Mouse (Mus musculus) heart, embryonic 16.5 days (tissue): ENCODE results near the gene Cntln. TPM values are rescaled to one million over a fixed set of nuclear protein-coding genes. Genes with fewer than 3 reads are reported as not detected.

Source experiments
- ATAC-seq: fragments of 200-750 bp; cut with Nextera tagmentation; replicated peaks from 2 replicates; pipeline ENCODE4 v1.8.0; 2017; ENCODE audit warnings: moderate number of reproducible peaks; ENCODE audit not compliant: insufficient read depth, low FRiP score; ENCODE audit errors: extremely low read depth
- H3K27ac ChIP-seq: fragments of 300-500 bp; sonication (generic); 2 replicates; pipeline ENCODE4 v1.5.1; 2014; ENCODE audit warnings: mild to moderate bottlenecking, low read length, control low read depth, moderate library complexity
- H3K27me3 ChIP-seq: fragments of 300-500 bp; sonication (generic); 2 replicates; pipeline ENCODE4 v1.6.1; 2014; ENCODE audit warnings: low read length, mixed read lengths; ENCODE audit not compliant: control insufficient read depth, insufficient read depth
- H3K36me3 ChIP-seq: fragments of 300-500 bp; sonication (generic); 2 replicates; pipeline ENCODE4 v1.6.1; 2014; ENCODE audit not compliant: control insufficient read depth, insufficient read depth
- H3K4me1 ChIP-seq: fragments of 300-500 bp; sonication (generic); 2 replicates; pipeline ENCODE4 v1.6.1; 2014; ENCODE audit warnings: low read length, mixed read lengths; ENCODE audit not compliant: control insufficient read depth, insufficient read depth
- H3K4me2 ChIP-seq: fragments of 300-500 bp; sonication (generic); 2 replicates; pipeline ENCODE4 v1.6.1; 2014; ENCODE audit warnings: low read depth, mild to moderate bottlenecking, control low read depth, low read length
- H3K4me3 ChIP-seq: fragments of 300-500 bp; sonication (generic); 2 replicates; pipeline ENCODE4 v1.5.1; 2014; ENCODE audit warnings: mild to moderate bottlenecking, control low read depth, low read length
- H3K9ac ChIP-seq: fragments of 300-500 bp; sonication (generic); 2 replicates; pipeline ENCODE4 v1.6.1; 2014; ENCODE audit warnings: low read length, control low read depth
- H3K9me3 ChIP-seq: fragments of 300-500 bp; sonication (generic); replicated peaks from 2 replicates; pipeline ENCODE4 v1.6.1; 2016; ENCODE audit warnings: low read length; ENCODE audit not compliant: control insufficient read depth
- WGBS: fragments of 180-500 bp; shearing (Covaris S2); extraction: QIAGEN DNeasy Blood & Tissue Kit; methylation state at CpG from one replicate; pipeline ENCODE4 v1.1.7; 2014; 5-methylcytosine and 5-hydroxymethylcytosine counted together
- polyA plus RNA-seq: library from polyadenylated mRNA; unstranded; fragments of >200 nt; fragmentation: Nextera tagmentation; extraction: Ambion mirVana; gene quantifications from 2 replicates; pipeline ENCODE4 v1.2.1, GENCODE M21; 2015

Cntln gene
- 5.4 TPM in 2 replicates for polyA plus RNA-seq

DNA sequence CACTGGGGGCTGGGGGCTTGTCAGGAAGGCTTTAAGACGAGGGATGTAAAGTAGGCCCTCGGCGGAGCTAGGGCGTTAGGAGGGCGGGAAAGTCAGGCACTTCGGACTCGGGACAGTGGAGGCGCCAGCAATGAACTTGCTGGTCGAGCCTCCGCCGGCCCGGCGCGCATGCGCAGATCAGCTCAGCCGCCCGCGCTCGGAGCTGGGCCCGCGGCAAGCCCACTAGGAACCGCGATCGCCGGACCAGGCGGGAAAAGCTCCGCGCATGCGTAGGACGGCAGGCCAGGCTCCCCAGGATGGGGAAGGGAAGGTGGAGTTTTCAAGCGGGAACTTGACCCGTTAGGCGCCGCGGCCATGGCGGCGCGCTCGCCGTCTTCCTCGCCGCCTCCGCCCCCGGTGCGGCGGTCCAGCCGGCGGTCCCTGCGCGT, at the start of gene Cntln:
Gene Cntln (plus strand): TSS at position 199 of the 428 bp plus-strand sequence.
- Histone ChIP-seq H3K4me3 (peak within 1 kb of the TSS; percentile 86), H3K9ac (peak within 1 kb of the TSS; percentile 96), H3K9me3 (0 out of 2 replicates have a peak, but pooled peaks cover 2% of the 10 kb centered on the region), H3K27me3 (no peaks in the 10 kb centered on the region), H3K4me1 (peaks cover 9% of the 10 kb centered on the region; the same call in 1 of the 2 replicates), H3K4me2 (peak within 1 kb of the TSS; percentile 79), H3K36me3 (no peaks in the 10 kb centered on the region), H3K27ac (peak within 1 kb of the TSS; percentile 88)
- WGBS = under 1% methylated on average over 50 of the region's 50 CpGs
- peak; percentile 97 for ATAC-seq

- Histone ChIP-seq H3K36me3 (no peaks in the 10 kb centered on the region), H3K9ac (no peak overlapping the region), H3K27me3 (no peaks in the 10 kb centered on the region), H3K4me1 (no peaks in the 10 kb centered on the region), H3K27ac (no peak overlapping the region), H3K4me2 (no peak overlapping the region), H3K9me3 (no peaks in the 10 kb centered on the region), H3K4me3 (no peak overlapping the region)
- no peak for ATAC-seq
- WGBS = 45% methylated on average over 5 of the region's 5 CpGs
These were observed 47.1 kb upstream of the Cntln start for GRCm38 (mm10) chr4:84836979-84837378.

DNA sequence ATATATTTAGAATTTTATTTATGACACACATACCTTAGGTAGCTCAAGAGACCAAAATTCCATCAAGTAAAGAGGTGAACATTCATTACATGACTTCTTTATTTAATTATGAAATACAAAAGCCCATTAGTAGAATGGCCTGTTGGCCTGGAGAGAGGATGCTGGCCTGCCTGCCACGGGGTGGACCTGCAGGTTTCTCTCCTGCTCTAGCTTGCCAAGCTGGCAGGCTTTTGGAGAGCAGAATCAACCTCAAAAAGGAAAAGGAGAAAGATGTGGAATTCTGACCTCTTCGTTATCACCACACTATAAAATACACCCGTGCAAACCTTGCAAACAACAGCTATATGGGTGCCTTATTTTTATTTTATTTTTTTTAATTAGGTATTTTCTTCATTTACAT, 45.6 kb upstream of the Cntln start:
- H3K4me1 ChIP-seq = no peaks in the 10 kb centered on the region
- ATAC-seq = no peak
- H3K9me3 ChIP-seq = no peaks in the 10 kb centered on the region
- H3K27me3 ChIP-seq = no peaks in the 10 kb centered on the region
- H3K4me3 ChIP-seq = no peak overlapping the region
- H3K27ac ChIP-seq = no peak overlapping the region
- H3K4me2 ChIP-seq = no peak overlapping the region
- 77% methylated on average over 3 of the region's 3 CpGs for WGBS
- no peak overlapping the region for H3K9ac ChIP-seq
- H3K36me3 ChIP-seq = no peaks in the 10 kb centered on the region

- no peak for ATAC-seq
- Histone ChIP-seq H3K27ac (no peak overlapping the region), H3K9ac (no peak overlapping the region), H3K27me3 (no peaks in the 10 kb centered on the region), H3K4me2 (no peak overlapping the region), H3K9me3 (no peaks in the 10 kb centered on the region), H3K4me1 (no peaks in the 10 kb centered on the region), H3K36me3 (no peaks in the 10 kb centered on the region), H3K4me3 (no peak overlapping the region)
- 75% methylated on average over 2 of the region's 2 CpGs for WGBS
These were observed 44.6 kb upstream of the Cntln start for GRCm38 (mm10) chr4:84839466-84839865.

DNA sequence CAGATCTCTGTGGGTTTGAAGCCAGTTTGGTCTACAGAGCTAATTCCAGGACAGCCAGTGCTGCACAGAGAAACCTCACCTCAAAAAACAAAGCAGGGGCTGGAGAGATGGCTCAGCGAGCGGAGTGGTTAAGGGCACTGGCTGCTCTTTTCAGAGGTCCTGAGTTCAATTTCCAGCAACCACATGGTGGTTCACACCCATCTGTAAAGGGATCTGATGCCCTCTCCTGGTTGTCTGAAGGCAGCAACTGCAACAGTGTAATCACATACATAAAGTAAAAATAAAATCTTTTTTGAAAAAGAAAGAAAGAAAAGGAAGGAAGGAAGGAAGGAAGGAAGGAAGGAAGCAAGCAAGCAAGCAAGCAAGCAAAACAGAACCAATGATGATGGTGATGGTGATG, 26.5 kb upstream of the Cntln start:
- WGBS = 79% methylated on average over 2 of the region's 2 CpGs

GRCm38 (mm10) chr4:84876347-84876746, 7.8 kb upstream of the Cntln start:
- H3K27ac ChIP-seq = no peak overlapping the region
- ATAC-seq = no peak; the same call in 1 of the 2 replicates
- H3K9me3 ChIP-seq = peaks cover 2% of the 10 kb centered on the region; the same call in 1 of the 2 replicates
- H3K4me1 ChIP-seq = no peaks in the 10 kb centered on the region
- no peak overlapping the region for H3K4me3 ChIP-seq
- WGBS = 30% methylated on average over 3 of the region's 3 CpGs
- no peak overlapping the region for H3K4me2 ChIP-seq
- no peak overlapping the region for H3K9ac ChIP-seq
- no peaks in the 10 kb centered on the region for H3K27me3 ChIP-seq
- H3K36me3 ChIP-seq = no peaks in the 10 kb centered on the region

More for the DNA sequence above, 26.5 kb upstream of the Cntln start:
- Histone ChIP-seq H3K27me3 (no peaks in the 10 kb centered on the region), H3K36me3 (no peaks in the 10 kb centered on the region), H3K27ac (no peak overlapping the region), H3K4me1 (no peaks in the 10 kb centered on the region), H3K4me3 (no peak overlapping the region), H3K9me3 (no peaks in the 10 kb centered on the region), H3K4me2 (no peak overlapping the region), H3K9ac (no peak overlapping the region)
- no peak for ATAC-seq

DNA sequence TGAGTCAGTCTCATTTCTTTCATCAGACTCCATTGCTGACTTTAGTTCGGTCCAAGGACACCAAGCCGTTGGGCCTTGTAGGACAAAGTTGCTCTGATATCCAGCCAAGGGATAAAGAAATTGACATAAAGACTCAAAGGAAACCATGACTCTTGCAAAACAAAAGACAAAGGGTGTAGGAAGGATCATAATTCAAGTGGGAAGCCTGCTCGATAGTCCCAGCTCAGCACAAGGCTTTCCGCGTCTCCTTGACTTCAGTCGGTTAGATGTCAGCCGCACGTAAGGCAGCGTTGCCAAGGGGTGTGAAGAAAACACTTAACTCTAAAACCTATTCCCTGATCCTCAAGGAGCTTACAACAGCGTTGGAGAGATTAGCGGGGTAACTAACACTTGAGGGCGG, 463 bp upstream of the Cntln start:
- peak overlapping the region; percentile 88; the same call in 1 of the 2 replicates for H3K27ac ChIP-seq
- 71% methylated on average over 12 of the region's 12 CpGs for WGBS
- H3K4me1 ChIP-seq = peaks cover 9% of the 10 kb centered on the region; the same call in 1 of the 2 replicates
- H3K9me3 ChIP-seq = 0 out of 2 replicates have a peak, but pooled peaks cover 2% of the 10 kb centered on the region
- H3K36me3 ChIP-seq = no peaks in the 10 kb centered on the region
- ATAC-seq = no peak
- H3K4me2 ChIP-seq = peak overlapping the region; percentile 79
- peak overlapping the region; percentile 96 for H3K9ac ChIP-seq
- peak overlapping the region; percentile 86 for H3K4me3 ChIP-seq
- no peaks in the 10 kb centered on the region for H3K27me3 ChIP-seq

GRCm38 (mm10) chr4:84884539-84885270, 596 bp downstream of the Cntln start:
- Histone ChIP-seq H3K27me3 (no peaks in the 10 kb centered on the region), H3K9me3 (0 out of 2 replicates have a peak, but pooled peaks cover 2% of the 10 kb centered on the region), H3K4me2 (peak overlapping the region; percentile 79), H3K36me3 (no peaks in the 10 kb centered on the region), H3K27ac (peak overlapping the region; percentile 88), H3K9ac (peak overlapping the region; percentile 96), H3K4me1 (peaks cover 9% of the 10 kb centered on the region; the same call in 1 of the 2 replicates), H3K4me3 (peak overlapping the region; percentile 86)
- WGBS = 2% methylated on average over 59 of the region's 60 CpGs
- peak; percentile 77 for ATAC-seq

- peak overlapping the region; percentile 79 for H3K4me2 ChIP-seq
- H3K36me3 ChIP-seq = peaks cover 1% of the 10 kb centered on the region
- ATAC-seq = no peak
- no peaks in the 10 kb centered on the region for H3K27me3 ChIP-seq
- 39% methylated on average over 1 of the region's 1 CpGs for WGBS
- H3K27ac ChIP-seq = no peak overlapping the region; the same call in 1 of the 2 replicates
- H3K9ac ChIP-seq = peak overlapping the region; percentile 96
- peaks cover 9% of the 10 kb centered on the region; the same call in 1 of the 2 replicates for H3K4me1 ChIP-seq
- peak overlapping the region; percentile 86 for H3K4me3 ChIP-seq
- 0 out of 2 replicates have a peak, but pooled peaks cover 2% of the 10 kb centered on the region for H3K9me3 ChIP-seq
These were observed 1.1 kb downstream of the Cntln start for GRCm38 (mm10) chr4:84885271-84885540.
